ENCODE assay signal across 32 mouse cellular contexts in the genomic region with DNA sequence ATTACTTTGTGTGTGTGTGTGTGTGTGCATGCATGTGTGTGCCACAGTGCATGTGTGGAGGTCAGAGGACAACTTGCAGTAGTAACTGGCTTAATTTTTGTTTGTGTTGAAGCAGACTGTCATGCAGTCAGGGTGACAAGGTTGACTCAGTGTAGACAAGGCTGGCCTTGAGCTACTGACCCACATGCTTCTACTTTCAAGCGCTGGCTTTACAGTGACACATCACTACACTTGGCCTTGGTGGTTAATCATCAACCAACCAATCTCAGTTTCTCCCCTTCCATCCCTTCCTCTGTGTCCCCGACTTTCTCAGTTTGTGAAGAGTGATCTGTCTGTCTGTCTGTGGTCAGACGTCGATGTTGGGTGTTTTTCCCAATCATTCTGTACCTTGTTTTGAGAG. TPM values are rescaled to one million over a fixed set of nuclear protein-coding genes. Genes with fewer than 3 reads are reported as not detected.
A peak's percentile ranks its signal among the peaks of the same experiment; 100 is the strongest.
DNase-seq lines count a peak whose midpoint lies in the region; ATAC-seq and TF ChIP-seq lines count a peak whose summit lies in the region.
"Had no signal": no experiment of that assay in that cellular context is flagged by ENCODE, and none has a peak within 500 bp of the region (broad histone marks: within the 10 kb centered on the region; RNA-seq: fewer than 3 reads in every experiment).

No protein-coding gene starts in this region.

- TF ChIP-seq CTCF in intestine, postnatal 0 days (IDR thresholded peaks at IDR 0.05; ENCODE audit: low read depth), result no peak
- no peak for TF ChIP-seq CTCF in kidney, postnatal 0 days (IDR thresholded peaks at IDR 0.05; ENCODE audit: low read depth)

- ATAC-seq in intestine, embryonic 14.5 days (replicated peaks; ENCODE audit: low FRiP score, low TSS enrichment, low read depth), result 0 out of 2 replicates have a peak, but pooled peaks have one; percentile 71
- ATAC-seq in intestine, postnatal 0 days, result no peak
- peak; percentile 55; the same call in 1 of the 2 replicates for ATAC-seq in kidney, postnatal 0 days (replicated peaks; ENCODE audit: low FRiP score, low read depth)
- ATAC-seq: forebrain, embryonic 16.5 days; hindbrain, embryonic 16.5 days; midbrain, embryonic 15.5 days had no signal

- H3K4me1 ChIP-seq in intestine, embryonic 14.5 days (replicated peaks; ENCODE audit: control insufficient read depth, insufficient read depth, low read length), result no peaks in the 10 kb centered on the region
- H3K4me1 ChIP-seq in intestine, postnatal 0 days (replicated peaks; ENCODE audit: control insufficient read depth, insufficient read depth, low read length), result no peaks in the 10 kb centered on the region
- H3K4me1 ChIP-seq in kidney, postnatal 0 days (replicated peaks; ENCODE audit: insufficient read depth, low read length), result no peaks in the 10 kb centered on the region
- H3K4me1 ChIP-seq: embryonic facial prominence, embryonic 13.5 days; heart, embryonic 13.5 days; limb, embryonic 13.5 days; liver, embryonic 13.5 days; midbrain, embryonic 10.5 days; midbrain, embryonic 15.5 days; neural tube, embryonic 15.5 days had no signal

- H3K9ac ChIP-seq in intestine, embryonic 14.5 days (ENCODE audit: low read length), result no peak overlapping the region
- no peak overlapping the region for H3K9ac ChIP-seq in intestine, postnatal 0 days (ENCODE audit: low read depth, low read length)
- no peak overlapping the region for H3K9ac ChIP-seq in kidney, postnatal 0 days (ENCODE audit: low read depth, low read length)
- H3K9ac ChIP-seq: embryonic facial prominence, embryonic 13.5 days; heart, embryonic 13.5 days; limb, embryonic 13.5 days; liver, embryonic 13.5 days; lung, embryonic 14.5 days; midbrain, embryonic 15.5 days; neural tube, embryonic 15.5 days had no signal

- no peak overlapping the region for H3K4me3 ChIP-seq in intestine, embryonic 14.5 days (ENCODE audit: low read depth, low read length)
- H3K4me3 ChIP-seq in intestine, postnatal 0 days (ENCODE audit: low read depth, low read length), result no peak overlapping the region
- H3K4me3 ChIP-seq in kidney, postnatal 0 days (replicated peaks; ENCODE audit: low read depth, low read length), result no peak overlapping the region
- H3K4me3 ChIP-seq: embryonic facial prominence, embryonic 13.5 days; erythroblast, embryonic 14.5 days; heart, embryonic 13.5 days; hindbrain, embryonic 10.5 days; limb, embryonic 13.5 days; liver, embryonic 13.5 days; midbrain, embryonic 10.5 days; midbrain, embryonic 15.5 days; neural tube, embryonic 15.5 days had no signal

- DNase-seq in intestine, embryonic 14.5 days (ENCODE audit: low spot score), result peak; percentile 45
- DNase-seq in kidney, postnatal 0 days (ENCODE audit: low spot score), result no peak
- DNase-seq in kidney, adult 18-20 months, result no peak
- peak; percentile 80 for DNase-seq in adrenal gland, adult 2 months
- DNase-seq in adrenal gland, postnatal 36 days, result peak; percentile 65 to 73
- DNase-seq in heart, postnatal 25 days (ENCODE audit: low spot score), result no peak
- DNase-seq in left cerebral cortex, postnatal 36 days (ENCODE audit: low spot score in 2 of 2), result no peak
- DNase-seq: cerebellum, adult 18-20 months; cerebellum, postnatal 10 days; gastrocnemius, postnatal 10 days; heart, postnatal 10 days; kidney, adult 11 months; layer of hippocampus, adult 9-11 months; liver, embryonic 13.5 days; lung, embryonic 14.5 days; retina, postnatal 1 day; right cerebral cortex, postnatal 14 days; thymus, postnatal 14 days had no signal

- no peaks in the 10 kb centered on the region for H3K9me3 ChIP-seq in intestine, embryonic 14.5 days (ENCODE audit: control insufficient read depth, low read length)
- no peaks in the 10 kb centered on the region for H3K9me3 ChIP-seq in intestine, postnatal 0 days (ENCODE audit: control insufficient read depth)
- H3K9me3 ChIP-seq in kidney, postnatal 0 days (replicated peaks; ENCODE audit: low read length), result no peaks in the 10 kb centered on the region
- H3K9me3 ChIP-seq: embryonic facial prominence, embryonic 13.5 days; heart, embryonic 13.5 days; hindbrain, embryonic 10.5 days; limb, embryonic 13.5 days; liver, embryonic 13.5 days; midbrain, embryonic 10.5 days; midbrain, embryonic 15.5 days; neural tube, embryonic 15.5 days had no signal

- H3K27me3 ChIP-seq in intestine, embryonic 14.5 days (replicated peaks; ENCODE audit: control insufficient read depth, insufficient read depth, low read length), result no peaks in the 10 kb centered on the region
- no peaks in the 10 kb centered on the region for H3K27me3 ChIP-seq in intestine, postnatal 0 days (replicated peaks; ENCODE audit: control insufficient read depth, insufficient read depth, low read length)
- no peaks in the 10 kb centered on the region for H3K27me3 ChIP-seq in kidney, postnatal 0 days (ENCODE audit: insufficient read depth, low read length)
- H3K27me3 ChIP-seq: embryonic facial prominence, embryonic 13.5 days; limb, embryonic 13.5 days; liver, embryonic 13.5 days; midbrain, embryonic 15.5 days; neural tube, embryonic 15.5 days had no signal

- intact Hi-C loops in heart, postnatal 25 days (cut with DNase I), result no loop called here
- intact Hi-C loops in left cerebral cortex, postnatal 36 days (cut with DNase I), result no loop called here

- H3K36me3 ChIP-seq in intestine, embryonic 14.5 days (ENCODE audit: control insufficient read depth, insufficient read depth, low read length), result no peaks in the 10 kb centered on the region
- H3K36me3 ChIP-seq in intestine, postnatal 0 days (ENCODE audit: control insufficient read depth, insufficient read depth), result no peaks in the 10 kb centered on the region
- no peaks in the 10 kb centered on the region for H3K36me3 ChIP-seq in kidney, postnatal 0 days (ENCODE audit: insufficient read depth, low read length)
- H3K36me3 ChIP-seq: embryonic facial prominence, embryonic 13.5 days; G1E; heart, embryonic 13.5 days; hindbrain, embryonic 10.5 days; limb, embryonic 13.5 days; liver, embryonic 13.5 days; midbrain, embryonic 10.5 days; midbrain, embryonic 15.5 days; neural tube, embryonic 15.5 days had no signal

- no peak overlapping the region for H3K27ac ChIP-seq in intestine, embryonic 14.5 days (ENCODE audit: low read depth)
- no peak overlapping the region for H3K27ac ChIP-seq in intestine, postnatal 0 days (ENCODE audit: low read depth, low read length)
- peak overlapping the region; percentile 11; the same call in 1 of the 2 replicates for H3K27ac ChIP-seq in kidney, postnatal 0 days
- H3K27ac ChIP-seq: embryonic facial prominence, embryonic 13.5 days; heart, embryonic 13.5 days; hindbrain, embryonic 10.5 days; limb, embryonic 13.5 days; liver, embryonic 13.5 days; midbrain, embryonic 10.5 days; midbrain, embryonic 15.5 days; neural tube, embryonic 15.5 days had no signal

- 74% methylated on average over 4 of the region's 4 CpGs for WGBS in intestine, embryonic 14.5 days
- WGBS in intestine, postnatal 0 days, result 47% methylated on average over 4 of the region's 4 CpGs
- WGBS in kidney, postnatal 0 days, result 72% methylated on average over 4 of the region's 4 CpGs

- no peak overlapping the region for H3K4me2 ChIP-seq in intestine, embryonic 14.5 days (ENCODE audit: low read length)
- no peak overlapping the region for H3K4me2 ChIP-seq in intestine, postnatal 0 days (replicated peaks; ENCODE audit: low read depth)
- no peak overlapping the region for H3K4me2 ChIP-seq in kidney, postnatal 0 days (ENCODE audit: low read length)
- H3K4me2 ChIP-seq: embryonic facial prominence, embryonic 13.5 days; heart, embryonic 13.5 days; limb, embryonic 13.5 days; liver, embryonic 13.5 days; lung, embryonic 14.5 days; midbrain, embryonic 15.5 days; neural tube, embryonic 15.5 days had no signal

RNA-seq across cellular contexts. Expression of a gene that starts 23.0 kb away (rescaled TPM):
- polyA plus RNA-seq in intestine, embryonic 14.5 days (2014; fragmentation: Nextera tagmentation; extraction: Ambion mirVana), result 1.1 and 1.6 TPM in 2 replicates
- polyA plus RNA-seq in intestine, postnatal 0 days (2015; fragmentation: Nextera tagmentation; extraction: Ambion mirVana), result 1.2 and 1.6 TPM in 2 replicates
- 7.1 and 8.4 TPM in 2 replicates for polyA plus RNA-seq in kidney, postnatal 0 days (2015; fragmentation: Nextera tagmentation; extraction: Ambion mirVana)
- total RNA-seq in adrenal gland, adult 2 months (2021), result 10 to 100 TPM in 1 of 2 experiments, 1 to 10 TPM in 1; 8.4 to 60.6 TPM
- polyA plus RNA-seq in adrenal gland, adult 2 months (2012; rRNA removed), result 5.2 and 5.9 TPM in 2 replicates
- total RNA-seq in adrenal gland, postnatal 36 days (2021), result 10 to 100 TPM in 1 of 2 experiments, 1 to 10 TPM in 1; 7.2 to 26.9 TPM
- under 1 TPM; 0.47 to 0.53 TPM for total RNA-seq in heart, postnatal 25 days (2021)
- 10 to 100 TPM; 35.6 to 52.0 TPM for total RNA-seq in left cerebral cortex, postnatal 36 days (2021)
- total RNA-seq: common myeloid progenitor, adult 5-6 weeks; megakaryocyte progenitor cell, adult 5-6 weeks had no signal
- polyA plus RNA-seq: erythroblast, embryonic 14.5 days; G1E had no signal

Comparison
In these comparisons a context has a peak if more than half of its experiments do, and no peak if none do; other contexts are left out.
1. DNase-seq: peak in intestine, embryonic 14.5 days (single experiment), adrenal gland, adult 2 months (single experiment) and adrenal gland, postnatal 36 days (2 of 2); none in kidney, postnatal 0 days (single experiment), kidney, adult 18-20 months (single experiment), heart, postnatal 25 days (single experiment) and left cerebral cortex, postnatal 36 days (0 of 2).
2. RNA of a gene that starts 23.0 kb away (total RNA-seq): 8.4 to 60.6 TPM in adrenal gland, adult 2 months, 35.6 to 52.0 TPM in left cerebral cortex, postnatal 36 days and 7.2 to 26.9 TPM in adrenal gland, postnatal 36 days; 0.47 to 0.53 TPM in heart, postnatal 25 days; every median in the first group is over 4 times any median in the second.